Mouse (Mus musculus): ENCODE measurements around the gene Hist1h4j. TPM values are rescaled to one million over a fixed set of nuclear protein-coding genes. Genes with fewer than 3 reads are reported as not detected.
"Not testable (repeated sequence)": the region's sequence is repeated elsewhere in the genome, so short reads cannot be mapped to it uniquely, and the experiment has no call there.

The Hist1h4j gene
- polyA plus RNA-seq, 1 experiment from 2014 or later = 1.4 TPM

DNA sequence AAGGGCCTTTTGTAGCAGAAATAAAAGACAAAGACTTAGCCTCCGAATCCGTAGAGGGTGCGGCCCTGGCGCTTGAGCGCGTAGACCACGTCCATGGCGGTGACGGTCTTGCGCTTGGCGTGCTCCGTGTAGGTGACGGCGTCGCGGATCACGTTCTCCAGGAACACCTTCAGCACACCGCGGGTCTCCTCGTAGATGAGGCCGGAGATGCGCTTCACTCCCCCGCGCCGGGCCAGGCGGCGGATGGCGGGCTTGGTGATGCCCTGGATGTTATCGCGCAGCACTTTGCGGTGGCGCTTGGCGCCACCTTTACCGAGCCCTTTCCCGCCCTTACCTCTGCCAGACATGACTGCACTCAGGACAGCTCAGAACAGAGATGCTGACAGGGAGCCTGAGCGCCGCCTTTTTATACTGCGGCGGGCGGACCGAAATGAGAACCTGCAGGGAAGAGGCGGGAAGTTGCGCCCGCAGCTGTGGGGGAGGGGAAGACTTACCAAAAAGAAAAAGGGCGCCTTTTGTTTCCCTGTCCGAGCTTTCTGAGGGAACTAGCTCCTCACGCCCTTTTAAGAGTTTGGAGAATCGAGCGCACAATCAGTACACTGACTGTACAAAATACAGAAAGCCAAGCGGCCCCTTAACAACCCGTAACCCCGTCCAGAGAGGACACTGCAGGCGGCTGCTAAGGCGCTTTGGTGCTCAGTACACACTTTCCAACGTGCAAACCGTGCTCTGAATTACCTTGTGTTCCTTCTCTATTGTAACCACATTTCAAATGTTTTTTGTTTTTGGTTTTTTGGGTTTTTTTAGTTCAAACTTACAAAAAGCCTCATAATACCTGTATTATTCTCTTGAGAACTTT, 15.5 kb downstream of the Hist1h4j start, which contains the start of gene Hist1h4k:
Gene Hist1h4k, minus strand, starts transcription at position 347 of the 859 bp plus-strand sequence.
- H3K27me3 ChIP-seq (ENCODE audit: control insufficient read depth, insufficient read depth, low read length); H3K4me1 ChIP-seq (ENCODE audit: control insufficient read depth, insufficient read depth, low read length); H3K36me3 ChIP-seq (ENCODE audit: control insufficient read depth, insufficient read depth, low read length); H3K9me3 ChIP-seq (ENCODE audit: control insufficient read depth, low read length): not testable (repeated sequence)
- H3K27ac ChIP-seq (ENCODE audit: low read depth, low read length) = peak within 1 kb of the TSS; percentile 96
- H3K9ac ChIP-seq (ENCODE audit: low read length) = peak within 1 kb of the TSS; percentile 66
- H3K4me2 ChIP-seq (ENCODE audit: low read depth) = peak within 1 kb of the TSS; percentile 80
- peak; percentile 84 for ATAC-seq (ENCODE audit: insufficient read depth, low FRiP score, low TSS enrichment)
- peak within 1 kb of the TSS; percentile 59 for H3K4me3 ChIP-seq (ENCODE audit: low read depth, low read length)
- under 1% methylated on average over 43 of the region's 56 CpGs for WGBS
- DNase-seq (ENCODE audit: low spot score) = peak; percentile 95

DNA sequence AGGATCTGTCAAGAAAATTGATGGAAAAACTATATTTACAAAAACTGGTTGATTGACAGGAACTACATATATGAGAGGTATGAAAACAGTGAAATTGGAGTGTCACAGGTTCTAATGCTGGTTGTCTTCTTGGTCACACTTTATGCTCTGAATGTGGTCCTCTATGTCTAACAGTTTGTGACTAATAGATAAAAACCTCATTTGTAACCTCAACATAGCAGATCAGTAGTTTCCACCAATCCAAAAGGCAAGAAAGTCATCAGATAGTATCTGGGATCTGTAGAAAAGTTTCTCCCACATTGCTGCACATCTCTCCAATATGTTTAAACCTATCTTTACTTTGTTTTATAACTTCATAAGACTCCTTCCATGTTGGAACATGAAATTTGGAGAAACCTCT, 16.6 kb downstream of the Hist1h4j start:
- H3K27ac ChIP-seq (ENCODE audit: low read depth, low read length) = 0 out of 2 replicates have a peak overlapping the region, but pooled peaks have one; percentile 14
- ATAC-seq (ENCODE audit: insufficient read depth, low FRiP score, low TSS enrichment) = no peak
- no peak overlapping the region for H3K4me2 ChIP-seq (ENCODE audit: low read depth)
- DNase-seq (ENCODE audit: low spot score) = no peak
- peaks cover 9% of the 10 kb centered on the region; the same call in 1 of the 2 replicates for H3K4me1 ChIP-seq (ENCODE audit: control insufficient read depth, insufficient read depth, low read length)
- H3K36me3 ChIP-seq (ENCODE audit: control insufficient read depth, insufficient read depth, low read length) = no peaks in the 10 kb centered on the region
- no peak overlapping the region for H3K9ac ChIP-seq (ENCODE audit: low read length)
- H3K9me3 ChIP-seq (ENCODE audit: control insufficient read depth, low read length) = no peaks in the 10 kb centered on the region
- no peaks in the 10 kb centered on the region for H3K27me3 ChIP-seq (ENCODE audit: control insufficient read depth, insufficient read depth, low read length)
- H3K4me3 ChIP-seq (ENCODE audit: low read depth, low read length) = no peak overlapping the region

DNA sequence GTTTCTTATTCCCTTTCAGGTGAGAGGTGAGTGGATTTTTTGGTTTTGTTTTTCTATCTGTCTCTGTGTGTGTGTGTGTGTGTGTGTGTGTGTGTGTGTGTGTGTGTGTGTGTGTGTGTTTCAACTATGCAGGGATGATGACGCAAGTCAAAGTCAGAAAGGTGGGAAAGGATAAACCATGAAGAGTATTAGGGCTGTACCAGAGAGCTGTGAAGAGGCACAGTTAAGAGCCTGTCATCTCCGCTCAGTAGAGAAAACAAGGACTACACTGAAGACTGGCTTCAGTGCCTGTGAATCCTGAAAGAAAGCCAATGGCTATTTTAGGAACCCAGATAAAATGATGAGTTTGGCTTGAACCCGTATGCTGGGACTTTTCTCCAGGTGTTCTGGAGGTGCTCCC, 17.0 kb downstream of the Hist1h4j start:
- no peak overlapping the region for H3K4me2 ChIP-seq (ENCODE audit: low read depth)
- WGBS = 76% methylated on average over 3 of the region's 3 CpGs
- no peak overlapping the region for H3K4me3 ChIP-seq (ENCODE audit: low read depth, low read length)
- H3K27ac ChIP-seq (ENCODE audit: low read depth, low read length) = peak overlapping the region; percentile 69; the same call in 1 of the 2 replicates
- no peaks in the 10 kb centered on the region for H3K9me3 ChIP-seq (ENCODE audit: control insufficient read depth, low read length)
- H3K9ac ChIP-seq (ENCODE audit: low read length) = no peak overlapping the region
- no peak for DNase-seq (ENCODE audit: low spot score)
- H3K27me3 ChIP-seq (ENCODE audit: control insufficient read depth, insufficient read depth, low read length) = no peaks in the 10 kb centered on the region
- no peak for ATAC-seq (ENCODE audit: insufficient read depth, low FRiP score, low TSS enrichment)
- H3K4me1 ChIP-seq (ENCODE audit: control insufficient read depth, insufficient read depth, low read length) = peaks cover 9% of the 10 kb centered on the region; the same call in 1 of the 2 replicates
- H3K36me3 ChIP-seq (ENCODE audit: control insufficient read depth, insufficient read depth, low read length) = no peaks in the 10 kb centered on the region

GRCm38 (mm10) chr13:21752356-21752755, 17.5 kb downstream of the Hist1h4j start:
- H3K4me3 ChIP-seq (ENCODE audit: low read depth, low read length) = no peak overlapping the region
- peak overlapping the region; percentile 70 for H3K4me2 ChIP-seq (ENCODE audit: low read depth)
- H3K9me3 ChIP-seq (ENCODE audit: control insufficient read depth, low read length) = no peaks in the 10 kb centered on the region
- no peak for ATAC-seq (ENCODE audit: insufficient read depth, low FRiP score, low TSS enrichment)
- H3K9ac ChIP-seq (ENCODE audit: low read length) = no peak overlapping the region
- no peaks in the 10 kb centered on the region for H3K36me3 ChIP-seq (ENCODE audit: control insufficient read depth, insufficient read depth, low read length)
- H3K4me1 ChIP-seq (ENCODE audit: control insufficient read depth, insufficient read depth, low read length) = peaks cover 9% of the 10 kb centered on the region; the same call in 1 of the 2 replicates
- WGBS = 53% methylated on average over 3 of the region's 3 CpGs
- DNase-seq (ENCODE audit: low spot score) = peak; percentile 18
- peak overlapping the region; percentile 69; the same call in 1 of the 2 replicates for H3K27ac ChIP-seq (ENCODE audit: low read depth, low read length)
- no peaks in the 10 kb centered on the region for H3K27me3 ChIP-seq (ENCODE audit: control insufficient read depth, insufficient read depth, low read length)

GRCm38 (mm10) chr13:21753051-21753523, 18.2 kb downstream of the Hist1h4j start:
- Histone ChIP-seq H3K27me3 (ENCODE audit: control insufficient read depth, insufficient read depth, low read length) (no peaks in the 10 kb centered on the region), H3K36me3 (ENCODE audit: control insufficient read depth, insufficient read depth, low read length) (no peaks in the 10 kb centered on the region), H3K27ac (ENCODE audit: low read depth, low read length) (peak overlapping the region; percentile 87), H3K9ac (ENCODE audit: low read length) (peak overlapping the region; percentile 57), H3K4me3 (ENCODE audit: low read depth, low read length) (peak overlapping the region; percentile 38), H3K9me3 (ENCODE audit: control insufficient read depth, low read length) (no peaks in the 10 kb centered on the region), H3K4me1 (ENCODE audit: control insufficient read depth, insufficient read depth, low read length) (peaks cover 9% of the 10 kb centered on the region; the same call in 1 of the 2 replicates), H3K4me2 (ENCODE audit: low read depth) (peak overlapping the region; percentile 70)
- ATAC-seq (ENCODE audit: insufficient read depth, low FRiP score, low TSS enrichment) (no peak), DNase-seq (ENCODE audit: low spot score) (peak; percentile 18)
- WGBS = 2% methylated on average over 10 of the region's 10 CpGs

DNA sequence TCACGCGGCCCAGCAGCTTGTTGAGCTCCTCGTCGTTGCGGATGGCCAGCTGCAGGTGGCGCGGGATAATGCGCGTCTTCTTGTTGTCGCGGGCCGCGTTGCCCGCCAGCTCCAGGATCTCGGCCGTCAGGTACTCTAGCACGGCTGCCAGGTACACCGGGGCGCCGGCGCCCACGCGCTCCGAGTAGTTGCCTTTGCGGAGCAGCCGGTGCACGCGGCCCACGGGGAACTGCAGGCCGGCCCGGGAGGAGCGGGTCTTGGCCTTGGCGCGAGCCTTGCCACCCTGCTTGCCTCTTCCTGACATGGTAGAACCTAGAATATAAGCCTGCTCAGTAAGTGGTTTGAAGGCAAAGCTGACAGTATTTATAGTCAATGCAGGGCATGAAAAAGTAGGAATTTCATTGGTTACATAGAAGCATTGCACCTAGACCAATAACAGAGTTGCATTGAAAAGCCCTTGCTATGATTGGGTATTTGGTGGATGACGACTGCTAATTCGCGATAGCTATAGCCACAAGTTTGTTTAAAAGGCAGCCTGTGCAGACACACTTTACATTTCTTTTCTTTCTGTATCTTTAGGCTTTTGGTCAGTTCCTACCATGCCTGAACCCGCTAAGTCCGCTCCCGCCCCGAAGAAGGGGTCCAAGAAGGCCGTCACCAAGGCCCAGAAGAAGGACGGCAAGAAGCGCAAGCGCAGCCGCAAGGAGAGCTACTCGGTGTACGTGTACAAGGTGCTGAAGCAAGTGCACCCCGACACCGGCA, 18.8 kb downstream of the Hist1h4j start, which contains the start of the genes Hist1h2ak and Hist1h2bn:
Gene Hist1h2ak, minus strand, starts transcription at position 304 of the 762 bp plus-strand sequence.
Gene Hist1h2bn, plus strand, starts transcription at position 600 of the 762 bp plus-strand sequence.
- H3K27me3 ChIP-seq (ENCODE audit: control insufficient read depth, insufficient read depth, low read length); H3K9me3 ChIP-seq (ENCODE audit: control insufficient read depth, low read length); H3K4me1 ChIP-seq (ENCODE audit: control insufficient read depth, insufficient read depth, low read length); H3K36me3 ChIP-seq (ENCODE audit: control insufficient read depth, insufficient read depth, low read length): not testable (repeated sequence)
- peak within 1 kb of the TSS; percentile 70 for H3K4me2 ChIP-seq (ENCODE audit: low read depth)
- 0% methylated on average over 26 of the region's 50 CpGs for WGBS
- peak within 1 kb of the TSS; percentile 87 for H3K27ac ChIP-seq (ENCODE audit: low read depth, low read length)
- peak within 1 kb of the TSS; percentile 38 for H3K4me3 ChIP-seq (ENCODE audit: low read depth, low read length)
- ATAC-seq (ENCODE audit: insufficient read depth, low FRiP score, low TSS enrichment) (peak; percentile 92), DNase-seq (ENCODE audit: low spot score) (peak; percentile 77)
- H3K9ac ChIP-seq (ENCODE audit: low read length) = peak within 1 kb of the TSS; percentile 57

GRCm38 (mm10) chr13:21754294-21755001, 19.6 kb downstream of the Hist1h4j start:
- Histone ChIP-seq H3K4me2 (ENCODE audit: low read depth) (peak overlapping the region; percentile 70), H3K4me3 (ENCODE audit: low read depth, low read length) (peak overlapping the region; percentile 38), H3K9ac (ENCODE audit: low read length) (peak overlapping the region; percentile 26), H3K27ac (ENCODE audit: low read depth, low read length) (peak overlapping the region; percentile 76)
- WGBS = 2% methylated on average over 23 of the region's 26 CpGs
- peak; percentile 46 for DNase-seq (ENCODE audit: low spot score)
- not testable (repeated sequence) for ATAC-seq (ENCODE audit: insufficient read depth, low FRiP score, low TSS enrichment); H3K27me3 ChIP-seq (ENCODE audit: control insufficient read depth, insufficient read depth, low read length); H3K4me1 ChIP-seq (ENCODE audit: control insufficient read depth, insufficient read depth, low read length); H3K36me3 ChIP-seq (ENCODE audit: control insufficient read depth, insufficient read depth, low read length); H3K9me3 ChIP-seq (ENCODE audit: control insufficient read depth, low read length)

DNA sequence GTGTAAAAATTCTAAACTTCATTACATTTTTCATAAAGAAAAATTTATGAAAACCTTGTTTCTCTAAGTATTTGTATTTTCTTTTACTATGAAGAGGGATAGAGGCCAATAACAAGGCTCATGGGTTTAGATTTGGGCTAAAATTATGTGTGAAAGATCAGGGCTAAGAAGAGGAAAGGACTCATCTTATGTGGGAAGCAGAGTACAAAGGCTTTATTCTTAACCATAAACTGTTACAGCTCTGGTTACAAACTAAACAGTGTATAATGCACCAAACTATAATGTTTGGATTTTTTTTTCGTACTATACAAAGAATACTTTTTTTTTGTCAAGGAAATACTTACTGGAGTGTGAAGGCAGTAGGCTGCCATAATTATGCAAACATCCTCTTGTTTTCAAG, 20.8 kb downstream of the Hist1h4j start:
- Histone ChIP-seq H3K4me2 (ENCODE audit: low read depth) (no peak overlapping the region), H3K9me3 (ENCODE audit: control insufficient read depth, low read length) (no peaks in the 10 kb centered on the region), H3K4me3 (ENCODE audit: low read depth, low read length) (no peak overlapping the region), H3K9ac (ENCODE audit: low read length) (no peak overlapping the region), H3K36me3 (ENCODE audit: control insufficient read depth, insufficient read depth, low read length) (no peaks in the 10 kb centered on the region), H3K27me3 (ENCODE audit: control insufficient read depth, insufficient read depth, low read length) (no peaks in the 10 kb centered on the region), H3K27ac (ENCODE audit: low read depth, low read length) (no peak overlapping the region), H3K4me1 (ENCODE audit: control insufficient read depth, insufficient read depth, low read length) (peaks cover 3% of the 10 kb centered on the region; the same call in 1 of the 2 replicates)
- DNase-seq (ENCODE audit: low spot score) = no peak
- whole genome bisulfite sequencing = 81% methylated on average over 1 of the region's 1 CpGs
- ATAC-seq (ENCODE audit: insufficient read depth, low FRiP score, low TSS enrichment) = no peak

All from neural tube, embryonic 11.5 days (tissue).